Mouse (Mus musculus): ENCODE data around the gene Ier3.

GRCm38 (mm10) chr17:35868961-35869345 lies 47.5 kb downstream of the Ier3 start:
- no peak for TF ChIP-seq CTCF (IDR thresholded peaks at IDR 0.05; ENCODE audit: insufficient read depth, low read depth, low read length)
- no peak for TF ChIP-seq POLR2A (IDR thresholded peaks at IDR 0.05; ENCODE audit: insufficient read depth, low read depth, low read length)

All from olfactory bulb, adult 2 months (tissue).